Mouse (Mus musculus) heart, adult 2 months (tissue): ENCODE data around the gene Oprd1.

Experiments used
- CTCF ChIP-seq: fragments of 200-600 bp; IDR thresholded peaks from 2 replicates; pipeline ENCODE4 v1.8.1; 2022; ENCODE audit warnings: antibody characterized with exemption, mild to moderate bottlenecking, moderate library complexity
- EP300 ChIP-seq: fragments of 200-500 bp; IDR thresholded peaks from 2 replicates; pipeline ENCODE4 v1.6.1; 2011; ENCODE audit warnings: low read depth, low read length, control low read depth; ENCODE audit not compliant: insufficient read depth
- POLR2A ChIP-seq: fragments of 200-500 bp; IDR thresholded peaks from 2 replicates; pipeline ENCODE4 v1.6.1; 2011; ENCODE audit warnings: mild to moderate bottlenecking, low read depth, low read length, control low read depth; ENCODE audit not compliant: insufficient read depth

DNA sequence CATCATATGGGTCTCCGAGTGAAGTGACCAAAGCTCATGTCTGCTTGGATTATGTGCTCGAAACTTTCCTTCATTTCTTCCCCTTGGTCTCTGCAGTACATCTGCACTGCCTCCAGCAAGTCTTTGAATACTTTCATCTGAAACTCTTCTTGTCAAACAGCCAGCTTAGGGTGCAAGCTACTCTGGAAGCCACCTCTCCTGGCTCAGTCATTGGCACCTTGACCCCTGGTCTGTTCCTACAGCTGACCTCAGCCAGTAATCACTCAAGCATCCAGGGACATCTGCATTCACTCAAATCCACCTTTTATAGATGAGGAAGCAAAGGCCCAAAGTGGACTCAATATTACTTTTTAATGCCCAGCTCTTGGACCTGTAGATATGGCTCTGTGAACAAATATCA is 72.6 kb downstream of the Oprd1 start:
- TF ChIP-seq CTCF, result no peak
- TF ChIP-seq POLR2A, result no peak
- no peak for TF ChIP-seq EP300
